Mouse (Mus musculus): Measurements from ENCODE around the gene Uroc1.

Gene Uroc1

GRCm38 (mm10) chr6:90332561-90333425 is at the start of gene Uroc1:
Gene Uroc1, plus strand, starts transcription at chr6:90333284.
- no peak for DNase-seq (ENCODE audit: low read depth, low spot score)

- DNase-seq (ENCODE audit: low read depth, low spot score), result no peak
These were observed 44.8 kb upstream of the Uroc1 start for GRCm38 (mm10) chr6:90288265-90288664.

- DNase-seq (ENCODE audit: low read depth, low spot score), result no peak
These were observed 32.2 kb upstream of the Uroc1 start, which contains the start of gene BC048671 for GRCm38 (mm10) chr6:90300919-90301318. Gene BC048671, plus strand, starts transcription at chr6:90301219.

GRCm38 (mm10) chr6:90306315-90306975 is 26.6 kb upstream of the Uroc1 start:
- DNase-seq (ENCODE audit: low read depth, low spot score), result no peak

DNA sequence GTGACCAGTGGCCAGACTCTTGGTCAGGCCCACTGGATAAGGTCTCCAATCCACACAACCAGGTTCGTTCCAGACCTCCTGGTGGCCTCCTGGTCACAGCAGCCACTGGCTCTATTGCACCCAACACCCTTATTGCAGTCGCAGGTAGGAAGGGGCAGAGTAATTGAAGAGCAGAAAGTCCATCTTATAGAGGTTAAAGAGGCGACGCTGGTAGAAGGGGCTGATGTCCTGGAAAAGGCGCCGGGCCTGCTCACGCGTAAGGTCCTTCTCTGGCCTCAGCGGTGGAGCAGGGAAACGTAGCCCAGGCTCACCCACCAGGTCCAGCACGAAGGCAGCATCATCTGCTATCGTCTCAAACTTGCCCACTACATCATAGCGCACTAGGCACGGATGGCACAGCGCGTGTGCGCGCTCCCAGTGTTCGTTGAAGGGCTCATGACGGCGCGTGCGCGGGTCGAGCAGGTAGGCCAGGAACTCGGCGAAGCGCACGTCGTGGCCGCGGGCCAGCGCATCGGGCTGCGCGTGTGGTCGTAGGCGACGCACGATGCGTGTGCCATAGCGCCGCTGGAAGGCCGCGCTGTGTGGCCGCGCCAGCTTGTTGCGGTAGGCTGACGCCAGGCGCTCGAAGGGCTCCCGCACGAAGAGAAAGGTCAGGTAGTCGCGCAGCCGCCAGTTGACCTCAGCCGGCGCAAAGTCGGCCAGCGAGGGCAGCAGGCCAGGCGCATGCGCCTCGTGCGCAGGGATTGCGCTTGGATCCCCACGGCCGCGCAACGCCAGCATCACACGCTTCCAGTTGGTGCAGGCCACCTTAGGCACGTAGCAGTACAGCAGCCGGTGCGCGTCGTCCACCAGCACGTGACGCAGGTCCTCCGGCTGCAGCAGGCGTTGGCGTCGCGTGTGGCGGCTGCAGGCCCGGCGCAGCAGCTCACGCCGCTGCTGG is 24.0 kb upstream of the Uroc1 start:
- DNase-seq (ENCODE audit: low read depth, low spot score), result no peak

DNA sequence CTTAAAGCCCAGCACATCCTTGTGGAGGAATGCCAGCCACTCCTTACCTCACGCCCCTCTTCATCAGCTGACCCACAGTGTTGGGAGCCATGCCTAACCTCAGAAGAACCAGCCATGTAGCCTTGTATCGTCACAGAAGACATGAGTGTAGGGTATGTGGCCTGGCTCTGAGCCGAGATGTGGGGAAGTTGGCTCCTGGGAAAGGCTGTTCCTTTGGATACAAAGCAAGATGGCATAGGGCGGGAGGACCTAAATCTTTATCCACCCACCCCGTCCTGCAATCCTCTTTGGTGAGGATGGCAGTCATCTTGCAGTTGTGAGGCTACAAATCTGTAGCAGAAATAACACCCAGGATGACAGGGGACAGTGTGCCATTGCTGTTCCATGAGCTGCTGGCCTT is 17.1 kb upstream of the Uroc1 start:
- no peak for DNase-seq (ENCODE audit: low read depth, low spot score)

DNA sequence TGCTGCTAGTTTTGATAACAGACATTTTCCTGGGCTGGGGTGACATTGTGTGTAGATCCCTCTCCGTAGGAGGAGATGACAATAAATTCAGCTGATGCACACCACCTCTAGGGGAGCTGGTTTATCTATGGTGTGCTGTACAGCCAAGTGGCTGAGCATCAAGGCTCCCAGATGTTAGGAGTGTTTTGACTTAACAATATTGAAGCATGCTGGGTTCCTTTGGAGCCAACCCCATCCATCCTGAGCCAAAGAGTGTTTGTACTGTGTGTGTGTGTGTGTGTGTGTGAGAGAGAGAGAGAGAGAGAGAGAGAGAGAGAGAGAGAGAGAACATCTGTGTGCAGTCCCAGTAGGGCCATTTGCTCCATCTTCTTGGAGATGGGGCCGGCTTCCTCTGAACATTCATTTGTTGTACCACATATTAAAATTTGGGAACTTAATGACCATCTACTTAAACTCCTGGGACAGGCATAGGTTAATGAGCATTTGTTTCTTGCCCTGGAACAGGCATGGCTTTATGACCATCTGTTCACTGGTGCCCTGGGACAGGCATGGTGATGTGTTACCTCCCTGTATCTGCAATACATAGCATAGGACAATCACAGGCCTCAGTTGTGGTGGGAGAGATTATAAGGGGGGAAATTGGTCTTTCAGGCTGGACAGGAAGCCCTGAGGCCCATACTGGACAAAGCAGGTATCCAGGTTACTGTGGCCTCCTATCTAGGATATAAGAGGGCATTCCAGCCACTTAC is 15.4 kb upstream of the Uroc1 start:
- DNase-seq (ENCODE audit: low read depth, low spot score), result no peak

DNA sequence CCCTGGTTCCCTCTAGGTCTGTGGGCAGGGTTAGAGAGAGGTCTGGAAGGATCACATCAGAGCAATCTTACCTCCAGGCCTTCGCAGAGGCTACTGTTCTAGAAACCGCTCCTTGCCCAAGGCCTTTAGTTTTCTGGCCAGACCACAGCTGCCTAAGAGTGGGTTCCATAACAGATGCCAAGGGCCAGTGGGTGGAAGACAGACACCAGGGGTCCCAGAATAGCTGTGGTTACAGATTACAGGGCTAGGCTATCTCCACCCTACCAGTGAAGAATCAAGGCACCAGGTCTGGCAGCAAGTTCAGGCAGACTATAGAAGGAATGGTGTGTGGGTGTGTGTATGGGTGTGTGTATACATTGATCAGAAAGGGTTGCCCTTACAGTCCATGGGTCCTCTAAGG is 14.1 kb upstream of the Uroc1 start:
- DNase-seq (ENCODE audit: low read depth, low spot score), result no peak

DNA sequence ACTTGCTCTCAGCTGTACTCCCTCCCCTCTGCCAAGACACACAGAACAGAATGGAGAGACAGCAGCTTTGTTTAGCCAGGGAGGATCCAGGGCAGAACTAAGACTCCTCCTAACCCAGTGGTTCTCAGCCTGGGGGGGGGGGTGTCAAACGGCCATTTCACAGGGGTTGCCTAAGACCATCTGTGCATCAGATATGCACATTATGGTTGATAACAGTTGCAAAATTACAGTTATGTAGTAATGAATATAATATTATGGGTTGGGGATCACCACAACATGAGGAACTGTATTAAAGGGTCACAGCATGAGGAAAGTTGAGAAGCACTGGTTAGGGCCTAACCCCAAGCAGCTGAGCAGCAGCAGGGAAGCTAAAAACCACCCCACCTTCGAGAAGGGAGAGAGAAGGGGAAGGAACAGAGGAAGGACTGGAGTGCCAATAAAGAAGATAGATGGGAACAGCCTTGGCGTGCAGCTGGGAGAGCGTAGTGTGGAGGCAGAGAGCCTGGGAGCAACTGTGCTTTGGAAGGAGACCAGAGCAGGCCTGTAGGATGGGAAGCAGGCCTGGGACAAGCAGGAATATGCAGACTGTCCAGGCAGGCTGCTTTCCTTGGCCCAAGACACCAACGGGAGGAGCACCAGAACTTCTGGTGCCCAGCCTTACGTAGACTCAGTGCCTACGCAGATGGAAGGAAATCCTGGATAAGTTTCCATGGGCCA is 13.5 kb upstream of the Uroc1 start:
- no peak for DNase-seq (ENCODE audit: low read depth, low spot score)

DNA sequence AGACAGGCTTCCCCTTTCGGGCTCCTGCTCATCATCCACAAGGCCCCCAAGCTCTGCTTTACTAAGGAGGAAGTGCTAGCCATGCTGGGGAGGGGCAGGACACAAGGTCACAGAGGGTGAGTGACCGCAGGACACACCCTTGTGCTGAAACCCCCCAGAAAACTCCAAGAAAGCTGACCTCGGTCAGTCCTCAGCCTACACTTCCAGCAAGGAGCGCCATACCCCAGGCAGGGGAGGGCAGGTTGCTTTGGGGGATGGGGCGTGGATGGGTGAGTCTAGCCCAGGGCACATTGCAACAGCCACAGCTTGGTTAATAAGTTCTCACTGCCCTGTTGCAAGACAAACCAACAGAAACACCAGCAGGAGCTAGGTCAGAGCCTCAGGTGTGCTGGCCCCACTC is 12.7 kb upstream of the Uroc1 start:
- no peak for DNase-seq (ENCODE audit: low read depth, low spot score)

DNA sequence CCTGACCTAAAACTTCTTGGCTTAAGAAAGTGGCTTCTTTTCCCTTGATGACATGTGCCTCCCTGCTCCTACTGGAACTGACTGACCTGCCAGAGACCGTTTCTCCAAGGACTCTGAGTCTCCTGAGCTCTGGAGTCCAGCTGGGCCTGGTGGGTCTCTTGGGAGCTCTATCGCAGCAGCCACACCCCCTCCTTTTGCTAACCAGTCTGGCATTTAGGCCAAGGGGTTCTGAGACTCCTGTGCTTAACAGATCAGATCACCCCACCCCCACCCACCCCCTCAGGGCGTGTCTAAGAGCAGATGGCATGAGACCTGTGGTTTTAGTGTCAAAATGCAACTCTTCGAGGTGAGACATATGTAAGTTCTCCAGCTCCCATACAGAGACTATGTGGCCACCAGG is 11.3 kb upstream of the Uroc1 start:
- no peak for DNase-seq (ENCODE audit: low read depth, low spot score)

DNA sequence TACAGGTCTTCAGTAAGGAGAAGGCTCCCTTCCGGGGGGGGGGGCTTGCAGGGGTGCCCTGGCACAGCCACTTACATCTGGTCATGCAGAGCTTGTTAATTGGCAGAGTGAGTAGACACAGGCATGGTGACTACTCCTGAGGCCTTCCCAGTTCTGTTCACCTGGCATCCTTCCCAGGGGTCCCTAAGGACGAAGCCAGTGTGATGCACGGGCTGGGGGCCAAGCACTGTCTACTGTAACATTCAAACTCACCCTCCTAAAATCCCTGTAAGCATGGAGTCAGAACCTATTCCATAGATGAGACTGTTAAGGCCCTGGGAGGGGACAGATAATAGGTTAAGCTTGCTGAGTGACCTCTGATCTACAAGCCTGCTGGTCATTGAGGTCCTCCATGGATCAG is 9.1 kb upstream of the Uroc1 start:
- no peak for DNase-seq (ENCODE audit: low read depth, low spot score)

- no peak for DNase-seq (ENCODE audit: low read depth, low spot score)
These were observed 8.6 kb upstream of the Uroc1 start for GRCm38 (mm10) chr6:90324463-90324862.

GRCm38 (mm10) chr6:90324991-90325390 is 8.1 kb upstream of the Uroc1 start, which contains the start of gene Chst13:
Gene Chst13, minus strand, starts transcription at chr6:90325185.
- DNase-seq (ENCODE audit: low read depth, low spot score), result no peak

GRCm38 (mm10) chr6:90327670-90328069 is 5.4 kb upstream of the Uroc1 start:
- no peak for DNase-seq (ENCODE audit: low read depth, low spot score)

DNA sequence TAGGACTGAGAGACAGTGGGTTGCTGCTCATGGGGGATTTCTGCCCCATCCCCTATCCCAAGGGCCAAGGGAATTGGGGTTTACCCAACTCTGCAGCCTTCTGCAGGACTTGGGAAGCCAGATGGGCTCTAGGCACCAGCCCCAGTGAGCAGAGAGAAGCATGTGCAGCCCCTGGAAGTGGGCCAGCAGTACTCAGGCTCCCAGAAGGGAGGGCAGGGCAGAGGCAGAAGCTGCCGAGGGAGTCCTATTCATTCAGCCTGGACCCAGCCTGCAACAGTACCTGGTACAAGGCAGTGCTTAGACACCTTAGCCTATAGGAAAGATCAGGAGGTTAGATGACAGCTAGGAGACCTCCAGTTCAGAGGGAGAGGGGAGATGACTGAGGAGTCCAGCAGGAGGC is 3.1 kb upstream of the Uroc1 start:
- no peak for DNase-seq (ENCODE audit: low read depth, low spot score)

- DNase-seq (ENCODE audit: low read depth, low spot score), result no peak
These were observed 1.2 kb downstream of the Uroc1 start for GRCm38 (mm10) chr6:90334244-90334643.

- no peak for DNase-seq (ENCODE audit: low read depth, low spot score)
These were observed 9.3 kb downstream of the Uroc1 start for GRCm38 (mm10) chr6:90342343-90342742.

GRCm38 (mm10) chr6:90347183-90347582 is 14.1 kb downstream of the Uroc1 start:
- no peak for DNase-seq (ENCODE audit: low read depth, low spot score)

DNA sequence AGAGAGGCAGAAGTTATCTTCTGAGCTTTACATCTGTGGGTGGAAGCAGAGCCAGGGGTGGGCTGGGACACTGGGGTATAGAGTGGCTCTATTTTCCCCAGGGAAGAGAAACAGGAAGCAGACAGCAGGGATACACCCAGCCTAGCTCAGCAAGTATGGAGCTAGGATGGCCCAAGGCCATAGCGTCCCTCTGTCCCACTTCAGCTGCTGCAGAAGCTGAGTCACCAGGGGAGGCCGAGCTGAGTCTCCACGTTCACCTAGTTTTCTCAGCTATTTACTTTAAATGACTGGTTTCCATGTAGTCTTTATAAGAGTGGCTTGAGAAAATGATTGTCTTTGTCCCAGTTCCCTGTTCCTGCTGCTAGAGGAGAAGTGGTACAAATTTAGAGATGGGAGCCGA is 15.4 kb downstream of the Uroc1 start:
- DNase-seq (ENCODE audit: low read depth, low spot score), result no peak

DNA sequence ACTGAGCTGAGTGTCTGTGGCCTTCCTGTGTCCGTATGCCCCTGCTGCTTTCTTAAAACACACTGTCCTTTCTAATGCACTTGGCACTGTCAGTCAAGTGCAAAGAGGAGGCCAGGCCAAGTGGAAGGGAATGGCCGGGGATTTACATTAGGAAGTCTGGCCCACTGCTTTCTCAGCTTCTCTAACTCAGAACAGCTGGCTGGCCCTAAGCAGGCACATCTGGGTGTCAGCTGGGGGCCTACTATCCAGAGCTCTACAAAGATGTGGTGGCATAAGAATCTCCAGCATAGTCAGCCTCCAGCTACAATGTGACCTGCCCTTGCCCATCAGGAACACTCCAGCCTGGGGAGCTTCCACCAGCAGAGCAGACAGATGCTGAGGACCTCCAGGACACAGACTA is 16.9 kb downstream of the Uroc1 start:
- no peak for DNase-seq (ENCODE audit: low read depth, low spot score)

Measured in retina, adult 2 months (tissue).